Mouse (Mus musculus): ENCODE data around the gene Nckipsd.

- no peak for TF ChIP-seq CTCF (IDR thresholded peaks at IDR 0.05; ENCODE audit: extremely low read depth, insufficient read depth, low read length)
- no peak for TF ChIP-seq POLR2A (IDR thresholded peaks at IDR 0.05; ENCODE audit: extremely low read depth, insufficient read depth, low read length)
These were observed 22.8 kb upstream of the Nckipsd start for GRCm38 (mm10) chr9:108785416-108785815.
